Mouse (Mus musculus): ENCODE data around the gene Lmtk2. TPM values are rescaled to one million over a fixed set of nuclear protein-coding genes. Genes with fewer than 3 reads are reported as not detected.

Lmtk2 gene
- total and polyA plus RNA-seq, 2 experiments from 2014 or later = 2.5 to 19.5 TPM

DNA sequence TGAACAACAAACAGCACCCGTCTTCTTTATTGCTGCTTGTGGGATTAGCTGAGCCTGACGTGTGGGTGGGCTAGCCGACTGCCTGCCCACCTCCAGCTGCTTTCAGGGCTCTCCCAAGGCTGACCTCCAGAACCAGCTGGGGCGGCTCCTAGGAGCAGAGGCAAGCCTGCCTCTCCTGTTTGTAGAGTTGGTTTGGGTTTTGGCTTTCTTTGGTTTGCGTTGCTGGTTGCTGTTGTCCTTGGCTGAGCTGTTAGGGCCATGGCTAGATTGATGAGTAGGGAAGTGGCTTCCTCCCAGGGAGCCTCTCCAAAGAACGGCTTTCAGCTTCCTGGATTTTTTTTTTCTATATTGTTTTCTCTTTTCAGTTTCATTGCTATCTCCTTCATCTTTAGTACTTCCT is 78.0 kb downstream of the Lmtk2 start:
- WGBS = 71% methylated on average over 6 of the region's 6 CpGs
- no peak for DNase-seq (ENCODE audit: low spot score)
- H3K9me3 ChIP-seq (replicated peaks; ENCODE audit: control insufficient read depth, low read length) = no peaks in the 10 kb centered on the region
- H3K4me3 ChIP-seq (ENCODE audit: low read depth, low read length) = no peak overlapping the region
- peaks cover 9% of the 10 kb centered on the region for H3K4me1 ChIP-seq (ENCODE audit: control insufficient read depth, insufficient read depth)
- H3K9ac ChIP-seq (replicated peaks; ENCODE audit: low read depth, low read length) = no peak overlapping the region
- no peak for ATAC-seq (ENCODE audit: insufficient read depth, low read depth)
- H3K27ac ChIP-seq (ENCODE audit: low read depth) = no peak overlapping the region
- peaks cover 36% of the 10 kb centered on the region for H3K36me3 ChIP-seq (replicated peaks; ENCODE audit: control insufficient read depth, insufficient read depth, low read length)
- no peak overlapping the region for H3K4me2 ChIP-seq (ENCODE audit: low read depth, low read length)
- H3K27me3 ChIP-seq (ENCODE audit: control insufficient read depth, insufficient read depth, low read length) = no peaks in the 10 kb centered on the region
- TF ChIP-seq CTCF (IDR thresholded peaks at IDR 0.05; ENCODE audit: low read depth) = no peak
- TF ChIP-seq EP300 (IDR thresholded peaks at IDR 0.05; ENCODE audit: low read depth) = no peak

DNA sequence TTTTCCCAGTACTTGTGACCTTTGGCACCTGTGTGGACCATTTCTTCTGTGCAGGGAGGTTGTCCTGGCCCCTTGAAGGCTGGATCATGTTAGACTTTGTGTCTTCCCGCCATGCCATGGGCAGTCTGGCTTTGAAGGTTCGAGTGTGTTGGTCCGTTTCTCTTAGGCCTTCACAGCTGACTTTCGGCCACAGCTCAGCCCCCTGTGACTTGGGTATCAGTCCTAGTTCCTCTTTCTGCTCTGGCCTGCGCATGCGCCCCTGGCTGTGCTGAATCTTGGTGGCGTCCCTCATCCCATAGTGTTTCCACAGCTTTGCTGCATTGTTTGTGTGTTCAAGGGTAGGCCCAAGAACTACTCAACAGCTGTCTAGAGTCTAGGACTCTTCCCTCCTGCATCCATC is 81.0 kb downstream of the Lmtk2 start:
- 90% methylated on average over 7 of the region's 7 CpGs for WGBS
- TF ChIP-seq EP300 (IDR thresholded peaks at IDR 0.05; ENCODE audit: low read depth) = no peak
- Histone ChIP-seq H3K4me3 (ENCODE audit: low read depth, low read length) (no peak overlapping the region), H3K9me3 (replicated peaks; ENCODE audit: control insufficient read depth, low read length) (no peaks in the 10 kb centered on the region), H3K27ac (ENCODE audit: low read depth) (no peak overlapping the region), H3K4me2 (ENCODE audit: low read depth, low read length) (no peak overlapping the region), H3K27me3 (ENCODE audit: control insufficient read depth, insufficient read depth, low read length) (no peaks in the 10 kb centered on the region), H3K9ac (replicated peaks; ENCODE audit: low read depth, low read length) (no peak overlapping the region), H3K36me3 (replicated peaks; ENCODE audit: control insufficient read depth, insufficient read depth, low read length) (peaks cover 27% of the 10 kb centered on the region), H3K4me1 (ENCODE audit: control insufficient read depth, insufficient read depth) (peaks cover 15% of the 10 kb centered on the region)
- no peak for DNase-seq (ENCODE audit: low spot score)
- no peak for ATAC-seq (ENCODE audit: insufficient read depth, low read depth)

DNA sequence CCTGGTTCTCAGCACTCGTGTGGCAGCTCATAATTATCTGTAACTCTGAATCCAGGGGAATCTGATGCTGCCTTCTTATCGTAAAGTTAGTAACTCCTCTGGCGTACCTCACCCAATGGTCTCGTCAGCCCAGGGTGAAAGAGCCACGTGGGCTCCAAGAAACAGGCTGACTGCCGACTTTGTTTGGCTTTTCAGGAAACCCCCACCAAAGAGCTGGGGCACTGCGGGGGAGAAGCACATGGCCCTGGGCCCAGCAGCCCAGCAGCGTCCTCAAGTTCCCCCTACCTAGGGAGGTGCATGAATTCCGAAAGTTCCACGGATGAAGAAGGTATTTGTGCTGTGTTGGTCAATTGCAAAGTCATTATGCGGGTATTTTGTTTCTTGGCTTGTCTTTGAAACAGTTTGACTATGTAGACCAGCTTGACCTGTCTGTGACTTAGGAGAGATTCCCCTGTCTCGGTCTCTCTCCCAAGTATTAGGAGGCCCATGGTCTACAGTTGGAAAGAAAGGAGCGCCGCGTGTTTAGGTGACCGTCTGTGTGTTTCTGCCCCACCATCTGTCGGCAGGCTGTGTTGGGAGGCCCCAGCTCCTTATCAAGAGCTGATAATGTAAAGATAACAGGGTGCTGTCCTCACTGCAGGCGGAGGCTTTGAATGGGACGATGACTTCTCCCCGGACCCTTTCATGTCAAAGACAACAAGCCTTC is 82.5 kb downstream of the Lmtk2 start:
- Histone ChIP-seq H3K27me3 (ENCODE audit: control insufficient read depth, insufficient read depth, low read length) (no peaks in the 10 kb centered on the region), H3K4me1 (ENCODE audit: control insufficient read depth, insufficient read depth) (peaks cover 15% of the 10 kb centered on the region), H3K27ac (ENCODE audit: low read depth) (no peak overlapping the region), H3K4me3 (ENCODE audit: low read depth, low read length) (no peak overlapping the region), H3K9me3 (replicated peaks; ENCODE audit: control insufficient read depth, low read length) (no peaks in the 10 kb centered on the region), H3K4me2 (ENCODE audit: low read depth, low read length) (no peak overlapping the region), H3K36me3 (replicated peaks; ENCODE audit: control insufficient read depth, insufficient read depth, low read length) (peaks cover 32% of the 10 kb centered on the region), H3K9ac (replicated peaks; ENCODE audit: low read depth, low read length) (no peak overlapping the region)
- WGBS = 29% methylated on average over 20 of the region's 20 CpGs
- TF ChIP-seq CTCF (IDR thresholded peaks at IDR 0.05; ENCODE audit: low read depth) (no peak), EP300 (IDR thresholded peaks at IDR 0.05; ENCODE audit: low read depth) (no peak)
- DNase-seq (ENCODE audit: low spot score) (no peak), ATAC-seq (ENCODE audit: insufficient read depth, low read depth) (peak; percentile 24; the same call in 1 of the 2 replicates)

DNA sequence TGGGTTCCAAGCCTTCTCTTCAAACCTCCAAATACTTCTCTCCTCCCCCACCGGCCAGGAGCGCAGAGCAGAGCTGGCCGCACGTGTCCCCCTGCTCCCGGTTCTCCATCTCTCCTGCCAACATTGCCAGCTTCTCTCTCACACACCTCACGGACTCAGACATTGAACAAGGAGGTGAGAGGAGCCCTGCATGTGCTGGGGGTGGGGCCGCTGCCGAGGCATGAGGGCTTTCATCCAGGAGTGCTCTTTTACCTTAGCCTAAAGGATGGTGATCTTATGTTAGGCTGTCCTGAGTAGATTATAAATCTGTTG is 83.0 kb downstream of the Lmtk2 start:
- Histone ChIP-seq H3K9me3 (replicated peaks; ENCODE audit: control insufficient read depth, low read length) (no peaks in the 10 kb centered on the region), H3K4me3 (ENCODE audit: low read depth, low read length) (no peak overlapping the region), H3K27me3 (ENCODE audit: control insufficient read depth, insufficient read depth, low read length) (no peaks in the 10 kb centered on the region), H3K4me2 (ENCODE audit: low read depth, low read length) (no peak overlapping the region), H3K27ac (ENCODE audit: low read depth) (no peak overlapping the region), H3K4me1 (ENCODE audit: control insufficient read depth, insufficient read depth) (peaks cover 15% of the 10 kb centered on the region), H3K36me3 (replicated peaks; ENCODE audit: control insufficient read depth, insufficient read depth, low read length) (peaks cover 34% of the 10 kb centered on the region), H3K9ac (replicated peaks; ENCODE audit: low read depth, low read length) (no peak overlapping the region)
- ATAC-seq (ENCODE audit: insufficient read depth, low read depth) (peak; percentile 33; the same call in 1 of the 2 replicates), DNase-seq (ENCODE audit: low spot score) (no peak)
- TF ChIP-seq EP300 (IDR thresholded peaks at IDR 0.05; ENCODE audit: low read depth) (no peak), CTCF (IDR thresholded peaks at IDR 0.05; ENCODE audit: low read depth) (no peak)
- WGBS = 29% methylated on average over 8 of the region's 8 CpGs

DNA sequence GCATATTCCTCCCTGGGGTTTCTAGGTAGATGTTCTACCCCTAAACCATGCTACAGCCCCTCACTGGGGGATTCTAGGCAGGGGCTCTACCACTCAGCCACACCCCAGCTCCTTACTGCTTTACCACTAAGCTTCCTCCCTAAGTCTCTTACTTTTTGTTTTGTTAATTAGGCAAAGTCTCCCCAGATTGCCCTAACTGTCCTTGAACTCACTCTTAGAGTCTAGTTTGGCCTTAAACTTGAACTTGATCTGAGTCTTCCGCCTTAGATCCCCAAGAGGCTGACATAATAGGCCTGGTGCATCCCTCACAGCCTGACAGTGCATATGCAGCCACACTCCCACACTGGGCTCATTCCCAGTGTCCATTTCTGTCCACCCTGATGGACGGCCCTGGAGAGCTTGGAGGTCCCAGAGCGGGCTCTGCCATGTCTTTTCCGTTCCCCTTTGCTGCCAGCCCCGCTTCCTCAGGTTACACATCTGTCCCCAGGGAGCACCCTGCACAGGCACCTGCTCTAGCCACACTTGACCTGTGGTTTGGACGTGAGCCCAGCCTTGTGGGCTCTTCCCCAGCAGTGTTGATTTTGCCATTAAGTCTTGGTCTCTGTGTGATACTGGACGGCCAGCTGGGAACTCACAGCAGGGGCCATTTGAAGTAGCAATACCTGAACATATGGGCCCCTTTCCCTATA is 83.6 kb downstream of the Lmtk2 start:
- Histone ChIP-seq H3K9ac (replicated peaks; ENCODE audit: low read depth, low read length) (no peak overlapping the region), H3K4me3 (ENCODE audit: low read depth, low read length) (no peak overlapping the region), H3K4me2 (ENCODE audit: low read depth, low read length) (no peak overlapping the region), H3K4me1 (ENCODE audit: control insufficient read depth, insufficient read depth) (peaks cover 15% of the 10 kb centered on the region), H3K9me3 (replicated peaks; ENCODE audit: control insufficient read depth, low read length) (no peaks in the 10 kb centered on the region), H3K27ac (ENCODE audit: low read depth) (no peak overlapping the region), H3K36me3 (replicated peaks; ENCODE audit: control insufficient read depth, insufficient read depth, low read length) (peaks cover 34% of the 10 kb centered on the region), H3K27me3 (ENCODE audit: control insufficient read depth, insufficient read depth, low read length) (no peaks in the 10 kb centered on the region)
- no peak for DNase-seq (ENCODE audit: low spot score)
- WGBS = 72% methylated on average over 7 of the region's 7 CpGs
- TF ChIP-seq EP300 (IDR thresholded peaks at IDR 0.05; ENCODE audit: low read depth) (no peak), CTCF (IDR thresholded peaks at IDR 0.05; ENCODE audit: low read depth) (no peak)
- no peak for ATAC-seq (ENCODE audit: insufficient read depth, low read depth)
